Mouse (Mus musculus): ENCODE data around the gene Fbxo2. TPM values are rescaled to one million over a fixed set of nuclear protein-coding genes. Genes with fewer than 3 reads are reported as not detected.
A peak's percentile ranks its signal among the peaks of the same experiment; 100 is the strongest.

Fbxo2 gene
- polyA plus RNA-seq, 1 experiment from 2014 or later, result 0.44 TPM

DNA sequence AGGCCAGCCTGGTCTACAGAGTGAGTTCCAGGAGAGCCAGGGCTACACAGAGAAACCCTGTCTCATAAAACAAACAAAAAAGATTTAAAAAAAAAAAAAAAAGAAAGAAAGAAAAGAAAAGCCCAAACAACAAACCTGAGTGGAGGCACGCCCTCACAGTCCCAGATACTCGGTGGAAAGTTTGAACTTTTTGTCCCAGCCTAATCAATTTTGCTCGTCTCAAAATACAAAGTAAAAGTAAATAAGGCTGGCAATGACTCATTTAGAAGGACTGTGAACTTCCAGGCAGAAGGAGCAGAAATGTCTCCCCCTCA lies 9.5 kb upstream of the Fbxo2 start:
- Histone ChIP-seq H3K4me1 (replicated peaks; ENCODE audit: control insufficient read depth, insufficient read depth, low read length) (no peaks in the 10 kb centered on the region), H3K9me3 (ENCODE audit: control insufficient read depth) (no peaks in the 10 kb centered on the region), H3K27ac (ENCODE audit: low read depth, low read length) (peak overlapping the region; percentile 96; the same call in 1 of the 2 replicates), H3K4me2 (replicated peaks; ENCODE audit: low read depth) (peak overlapping the region; percentile 97), H3K27me3 (replicated peaks; ENCODE audit: control insufficient read depth, insufficient read depth, low read length) (no peaks in the 10 kb centered on the region), H3K9ac (ENCODE audit: low read depth, low read length) (peak overlapping the region; percentile 80), H3K4me3 (ENCODE audit: low read depth, low read length) (peak overlapping the region; percentile 72), H3K36me3 (ENCODE audit: control insufficient read depth, insufficient read depth) (peaks cover 14% of the 10 kb centered on the region; the same call in 1 of the 2 replicates)
- 12% methylated on average over 3 of the region's 3 CpGs for WGBS
- ATAC-seq, result no peak
- no peak for TF ChIP-seq CTCF (IDR thresholded peaks at IDR 0.05; ENCODE audit: low read depth)

- H3K4me2 ChIP-seq (replicated peaks; ENCODE audit: low read depth), result peak within 1 kb of the TSS; percentile 97
- H3K27ac ChIP-seq (ENCODE audit: low read depth, low read length), result peak within 1 kb of the TSS; percentile 96
- no peaks in the 10 kb centered on the region for H3K4me1 ChIP-seq (replicated peaks; ENCODE audit: control insufficient read depth, insufficient read depth, low read length)
- peak; percentile 82 for TF ChIP-seq CTCF (IDR thresholded peaks at IDR 0.05; ENCODE audit: low read depth)
- peak; percentile 88 for ATAC-seq
- no peaks in the 10 kb centered on the region for H3K9me3 ChIP-seq (ENCODE audit: control insufficient read depth)
- WGBS, result under 1% methylated on average over 62 of the region's 67 CpGs
- peak within 1 kb of the TSS; percentile 72 for H3K4me3 ChIP-seq (ENCODE audit: low read depth, low read length)
- H3K36me3 ChIP-seq (ENCODE audit: control insufficient read depth, insufficient read depth), result peaks cover 8% of the 10 kb centered on the region; the same call in 1 of the 2 replicates
- no peaks in the 10 kb centered on the region for H3K27me3 ChIP-seq (replicated peaks; ENCODE audit: control insufficient read depth, insufficient read depth, low read length)
- peak within 1 kb of the TSS; percentile 80 for H3K9ac ChIP-seq (ENCODE audit: low read depth, low read length)
Observed at GRCm38 (mm10) chr4:148151267-148152168, 8.9 kb upstream of the Fbxo2 start, which contains the start of gene Fbxo6. Gene Fbxo6 (minus strand): TSS chr4:148152140.

DNA sequence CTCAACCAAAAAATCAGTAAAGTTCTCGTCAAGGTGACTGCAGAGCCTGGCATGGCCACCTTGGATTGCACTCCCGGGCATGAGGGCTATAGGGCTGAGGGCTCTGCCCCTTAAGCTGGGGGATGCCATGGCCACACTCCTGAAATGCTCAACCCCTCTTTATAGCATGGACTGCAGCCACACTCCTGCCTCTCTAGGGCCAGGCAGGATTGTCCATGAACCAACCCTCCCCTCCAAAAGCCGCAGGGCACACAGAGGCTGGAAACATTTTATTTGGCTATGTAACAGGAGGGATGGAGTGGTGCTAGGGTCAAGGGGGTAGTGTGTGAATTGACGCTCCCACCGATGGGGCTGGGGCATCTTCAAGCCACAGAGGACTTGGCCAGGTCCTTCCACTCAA lies 7.9 kb upstream of the Fbxo2 start:
- H3K4me3 ChIP-seq (ENCODE audit: low read depth, low read length), result no peak overlapping the region
- no peak for ATAC-seq
- H3K9me3 ChIP-seq (ENCODE audit: control insufficient read depth), result no peaks in the 10 kb centered on the region
- H3K4me2 ChIP-seq (replicated peaks; ENCODE audit: low read depth), result no peak overlapping the region
- H3K4me1 ChIP-seq (replicated peaks; ENCODE audit: control insufficient read depth, insufficient read depth, low read length), result no peaks in the 10 kb centered on the region
- H3K27ac ChIP-seq (ENCODE audit: low read depth, low read length), result no peak overlapping the region
- H3K27me3 ChIP-seq (replicated peaks; ENCODE audit: control insufficient read depth, insufficient read depth, low read length), result no peaks in the 10 kb centered on the region
- no peak overlapping the region for H3K9ac ChIP-seq (ENCODE audit: low read depth, low read length)
- H3K36me3 ChIP-seq (ENCODE audit: control insufficient read depth, insufficient read depth), result no peaks in the 10 kb centered on the region; the same call in 1 of the 2 replicates
- TF ChIP-seq CTCF (IDR thresholded peaks at IDR 0.05; ENCODE audit: low read depth), result no peak
- 90% methylated on average over 5 of the region's 5 CpGs for WGBS

- no peak overlapping the region for H3K4me3 ChIP-seq (ENCODE audit: low read depth, low read length)
- H3K4me1 ChIP-seq (replicated peaks; ENCODE audit: control insufficient read depth, insufficient read depth, low read length), result no peaks in the 10 kb centered on the region
- H3K27me3 ChIP-seq (replicated peaks; ENCODE audit: control insufficient read depth, insufficient read depth, low read length), result no peaks in the 10 kb centered on the region; the same call in 1 of the 2 replicates
- no peak overlapping the region for H3K4me2 ChIP-seq (replicated peaks; ENCODE audit: low read depth)
- no peak overlapping the region for H3K27ac ChIP-seq (ENCODE audit: low read depth, low read length)
- no peak overlapping the region for H3K9ac ChIP-seq (ENCODE audit: low read depth, low read length)
- no peak for TF ChIP-seq CTCF (IDR thresholded peaks at IDR 0.05; ENCODE audit: low read depth)
- H3K9me3 ChIP-seq (ENCODE audit: control insufficient read depth), result no peaks in the 10 kb centered on the region
- H3K36me3 ChIP-seq (ENCODE audit: control insufficient read depth, insufficient read depth), result no peaks in the 10 kb centered on the region; the same call in 1 of the 2 replicates
- WGBS, result 87% methylated on average over 4 of the region's 4 CpGs
- ATAC-seq, result no peak
Observed at GRCm38 (mm10) chr4:148154006-148154405, 6.4 kb upstream of the Fbxo2 start.

DNA sequence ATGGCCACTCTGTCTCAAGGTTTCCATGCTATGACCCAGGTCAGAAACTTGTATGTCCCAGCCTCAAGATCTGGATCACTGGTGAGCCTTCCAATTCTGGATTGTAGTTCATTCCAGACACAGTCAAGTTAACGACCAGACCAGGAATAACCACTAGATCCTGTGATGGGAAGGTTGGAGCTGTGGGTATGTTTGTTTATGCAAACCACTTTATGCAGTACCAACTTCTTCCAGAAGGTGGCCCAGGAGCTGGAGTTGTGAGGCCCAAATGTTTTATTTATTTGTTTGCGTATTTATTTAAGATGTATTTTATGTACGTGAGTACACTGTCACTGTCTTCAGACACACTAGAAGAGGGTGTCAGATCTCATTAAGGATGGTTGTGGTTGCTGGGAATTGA lies 5.4 kb upstream of the Fbxo2 start:
- no peak overlapping the region for H3K9ac ChIP-seq (ENCODE audit: low read depth, low read length)
- WGBS, result 63% methylated on average over 3 of the region's 3 CpGs

GRCm38 (mm10) chr4:148158436-148159348 lies 1.7 kb upstream of the Fbxo2 start:
- TF ChIP-seq CTCF (IDR thresholded peaks at IDR 0.05; ENCODE audit: low read depth), result no peak
- H3K9me3 ChIP-seq (ENCODE audit: control insufficient read depth), result no peaks in the 10 kb centered on the region
- 48% methylated on average over 27 of the region's 27 CpGs for WGBS
- H3K4me2 ChIP-seq (replicated peaks; ENCODE audit: low read depth), result peak overlapping the region; percentile 86
- ATAC-seq, result no peak
- H3K9ac ChIP-seq (ENCODE audit: low read depth, low read length), result peak overlapping the region; percentile 62
- H3K27ac ChIP-seq (ENCODE audit: low read depth, low read length), result peak overlapping the region; percentile 35; the same call in 1 of the 2 replicates
- H3K4me3 ChIP-seq (ENCODE audit: low read depth, low read length), result peak overlapping the region; percentile 56
- H3K27me3 ChIP-seq (replicated peaks; ENCODE audit: control insufficient read depth, insufficient read depth, low read length), result peaks cover 34% of the 10 kb centered on the region
- no peaks in the 10 kb centered on the region for H3K4me1 ChIP-seq (replicated peaks; ENCODE audit: control insufficient read depth, insufficient read depth, low read length)
- no peaks in the 10 kb centered on the region for H3K36me3 ChIP-seq (ENCODE audit: control insufficient read depth, insufficient read depth)

More for the DNA sequence above, 5.4 kb upstream of the Fbxo2 start:
- peak; percentile 69 for TF ChIP-seq CTCF (IDR thresholded peaks at IDR 0.05; ENCODE audit: low read depth)
- no peak overlapping the region for H3K4me2 ChIP-seq (replicated peaks; ENCODE audit: low read depth)
- no peak overlapping the region for H3K27ac ChIP-seq (ENCODE audit: low read depth, low read length)
- H3K4me1 ChIP-seq (replicated peaks; ENCODE audit: control insufficient read depth, insufficient read depth, low read length), result no peaks in the 10 kb centered on the region
- no peaks in the 10 kb centered on the region; the same call in 1 of the 2 replicates for H3K36me3 ChIP-seq (ENCODE audit: control insufficient read depth, insufficient read depth)
- H3K27me3 ChIP-seq (replicated peaks; ENCODE audit: control insufficient read depth, insufficient read depth, low read length), result peaks cover 2% of the 10 kb centered on the region; the same call in 1 of the 2 replicates
- H3K9me3 ChIP-seq (ENCODE audit: control insufficient read depth), result no peaks in the 10 kb centered on the region
- no peak overlapping the region for H3K4me3 ChIP-seq (ENCODE audit: low read depth, low read length)
- no peak for ATAC-seq
